Mouse (Mus musculus) thymus, postnatal 4 days (tissue): ENCODE data around the gene Gxylt2.

Experiments used
- DNase-seq: peaks from one replicate; pipeline ENCODE4 v3.0.0; 2021

Gxylt2 gene

DNA sequence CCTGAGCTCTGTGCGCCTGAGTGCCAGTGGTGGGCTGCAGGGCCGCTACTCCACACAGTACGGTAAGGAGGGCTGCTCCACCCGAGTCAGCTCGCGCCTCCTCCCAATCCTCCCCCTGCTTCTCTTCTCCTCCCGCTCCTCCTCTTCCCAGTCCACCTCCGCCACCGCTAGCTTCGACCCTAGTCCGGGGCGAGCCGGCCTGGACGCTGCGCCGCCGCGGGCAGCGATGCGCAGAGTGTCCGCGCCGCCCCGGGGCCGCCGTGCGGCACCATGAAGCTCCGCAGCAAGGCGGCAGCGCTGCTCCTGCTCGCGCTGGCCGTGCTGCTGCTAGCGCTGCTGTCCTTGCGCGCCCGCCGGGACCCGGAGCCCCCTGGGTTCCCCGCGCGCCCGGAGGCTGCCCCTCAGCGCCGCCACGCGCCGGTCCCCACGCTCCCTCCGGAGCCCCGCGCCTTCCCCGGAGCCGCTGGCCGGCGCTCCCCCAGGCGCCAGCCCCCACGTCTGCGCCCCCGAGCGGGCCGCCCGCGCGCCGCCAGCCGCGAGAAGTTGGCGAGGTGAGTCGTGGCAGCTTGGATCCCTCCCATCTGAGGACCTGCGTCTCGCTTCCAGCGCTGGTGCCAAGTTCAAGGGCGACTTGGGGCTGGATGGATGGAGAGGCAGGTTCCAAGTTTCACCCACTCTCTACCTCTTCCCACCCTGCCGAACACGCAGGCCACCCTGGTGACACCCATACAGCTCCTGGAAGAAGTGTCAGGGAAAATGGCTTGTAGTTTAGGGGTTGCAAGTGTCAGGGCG, at the start of gene Gxylt2:
Gene Gxylt2 (plus strand): TSS at position 161 of the 792 bp plus-strand sequence.
- peak; percentile 20 for DNase-seq

DNA sequence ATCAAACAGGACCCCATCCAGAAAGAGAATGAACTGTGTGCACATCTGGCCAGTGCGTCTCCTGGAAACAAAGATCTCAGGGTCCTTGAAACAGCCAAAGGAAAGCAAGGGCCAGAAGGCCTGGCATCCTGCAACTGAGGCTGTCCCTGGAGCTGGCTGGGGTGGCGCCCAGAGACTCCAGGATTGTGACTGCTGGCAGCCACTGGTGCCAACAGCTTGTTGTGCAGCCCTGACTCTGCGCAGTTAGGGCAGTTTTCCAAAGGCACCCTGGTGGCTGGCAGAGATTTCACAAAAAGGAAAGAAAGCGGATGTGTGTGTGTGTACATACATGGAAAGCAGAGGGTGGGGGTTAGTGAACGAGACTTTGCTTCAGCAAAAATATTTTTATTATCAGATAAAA, 44.1 kb upstream of the Gxylt2 start:
- DNase-seq: no peak

DNA sequence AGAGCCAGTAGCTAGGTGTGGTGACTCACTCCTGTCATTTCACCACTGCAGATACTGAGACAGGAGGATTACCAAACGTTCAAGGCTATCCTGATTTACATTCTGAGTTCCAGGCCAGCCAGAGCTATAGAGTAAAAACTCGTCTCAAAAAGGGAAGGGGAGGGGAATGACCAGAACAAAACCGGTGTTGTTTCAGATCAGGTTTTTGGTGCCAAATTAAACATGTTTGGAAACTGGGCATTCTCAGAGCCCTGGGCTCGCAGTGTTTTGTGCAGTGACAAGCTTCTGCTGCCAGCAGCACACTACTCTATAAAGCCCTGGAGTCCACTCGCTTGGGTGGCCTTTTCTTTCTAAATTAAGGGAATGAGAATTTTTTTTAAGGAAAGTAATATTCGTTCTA, 42.3 kb upstream of the Gxylt2 start:
- DNase-seq: no peak

DNA sequence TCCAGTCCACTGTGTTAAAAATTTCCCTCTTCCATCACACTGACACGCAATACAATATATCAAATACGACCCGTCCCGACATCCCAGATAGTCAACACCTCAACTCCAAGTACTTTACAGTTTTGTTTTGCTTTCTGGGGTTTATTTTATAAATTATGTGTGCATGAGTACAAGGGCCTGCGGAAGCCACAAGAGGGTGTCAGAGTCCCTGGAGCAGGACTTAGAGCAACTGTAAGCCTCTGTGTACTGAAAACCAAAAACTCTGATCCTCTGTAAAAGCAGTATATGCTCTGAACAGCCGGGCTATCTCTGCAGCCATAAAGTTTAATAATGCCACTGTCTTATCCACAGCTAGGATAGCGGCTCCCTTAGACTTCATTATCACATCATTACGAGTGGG, 36.9 kb upstream of the Gxylt2 start:
- no peak for DNase-seq

DNA sequence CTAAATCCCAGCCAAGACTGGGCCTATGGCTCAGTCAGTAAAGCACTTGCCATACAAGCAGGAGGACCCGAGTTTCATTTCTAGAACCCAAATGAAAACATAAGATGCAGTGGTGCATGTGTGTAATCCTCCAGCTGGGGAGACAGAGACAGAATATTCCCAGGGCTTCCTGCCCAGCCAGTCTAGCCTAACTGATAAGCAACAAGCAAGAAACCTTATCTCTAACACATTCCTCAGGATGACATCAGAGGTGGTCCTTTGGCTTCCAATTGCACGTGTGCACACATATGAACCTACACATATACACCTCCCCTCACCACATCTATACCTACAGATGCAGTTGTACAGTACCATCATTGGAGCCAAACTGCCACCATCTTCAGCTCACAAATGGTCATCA, 35.7 kb upstream of the Gxylt2 start:
- no peak for DNase-seq

DNA sequence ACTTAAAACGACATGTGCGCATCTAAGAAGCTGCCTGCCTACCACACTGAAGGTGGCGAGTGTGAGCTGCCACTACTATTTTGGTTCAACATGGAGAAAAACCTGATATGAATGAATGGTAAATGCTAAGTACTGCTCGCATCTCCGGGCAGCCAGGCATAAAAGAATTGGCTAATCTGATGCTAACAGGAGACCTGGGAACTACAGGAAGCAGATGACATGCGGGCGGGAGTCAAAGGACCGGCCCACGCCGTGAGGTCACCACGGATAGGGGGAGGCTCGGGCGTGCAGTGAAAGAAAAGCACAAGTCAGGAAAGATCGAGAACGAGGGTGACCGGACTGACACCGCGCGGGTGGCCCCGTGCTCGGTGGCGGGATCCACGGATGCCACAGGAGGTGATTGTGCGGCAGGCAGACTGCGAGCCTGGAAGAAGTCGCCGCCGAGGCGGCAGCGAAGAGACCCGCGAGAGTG, 34.1 kb upstream of the Gxylt2 start:
- no peak for DNase-seq

DNA sequence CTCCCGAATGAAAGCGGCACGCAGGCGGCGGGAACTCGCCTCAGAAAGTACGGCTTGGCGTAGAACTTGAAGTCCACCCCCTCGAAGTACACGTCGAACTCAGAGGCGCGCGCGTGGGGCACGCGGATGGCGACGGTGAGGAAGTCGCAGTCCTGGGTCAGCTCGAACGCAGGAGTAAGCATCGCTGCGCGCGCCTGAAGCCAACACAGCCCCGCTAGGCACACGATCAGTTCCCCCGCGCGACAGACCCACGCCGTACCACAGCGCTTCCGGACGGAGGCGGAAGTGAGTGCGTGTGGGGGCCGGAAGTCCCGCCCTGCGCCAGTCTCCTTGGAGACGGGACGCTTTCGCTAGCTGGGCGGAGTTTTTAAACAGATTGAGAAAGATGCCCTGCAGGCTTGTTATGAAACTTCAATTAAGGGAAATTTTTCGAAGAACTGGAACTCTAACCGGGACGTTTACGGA, 33.6 kb upstream of the Gxylt2 start, which contains the start of gene Shq1:
Gene Shq1 (minus strand): TSS at position 278 of the 465 bp plus-strand sequence.
- peak; percentile 93 for DNase-seq

DNA sequence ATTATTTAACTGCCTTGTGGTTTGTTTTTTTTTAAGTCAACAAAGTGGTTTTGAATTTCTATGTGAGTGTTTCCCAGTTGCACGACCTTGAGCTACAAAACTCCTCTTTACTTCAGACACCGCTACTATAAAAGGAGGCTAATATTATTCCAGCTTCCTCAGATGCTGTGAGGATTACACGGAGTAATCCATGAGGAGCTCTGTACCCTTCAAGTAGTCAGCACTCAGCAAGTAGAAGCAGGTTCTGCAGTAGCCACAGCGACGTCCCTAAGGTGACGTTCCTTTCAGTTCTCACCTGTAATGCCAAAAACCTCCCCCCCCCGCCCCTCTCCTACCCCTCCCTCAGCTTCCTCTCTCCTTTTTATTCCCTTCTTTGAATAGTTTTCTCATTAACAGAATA, 33.1 kb upstream of the Gxylt2 start:
- no peak for DNase-seq

DNA sequence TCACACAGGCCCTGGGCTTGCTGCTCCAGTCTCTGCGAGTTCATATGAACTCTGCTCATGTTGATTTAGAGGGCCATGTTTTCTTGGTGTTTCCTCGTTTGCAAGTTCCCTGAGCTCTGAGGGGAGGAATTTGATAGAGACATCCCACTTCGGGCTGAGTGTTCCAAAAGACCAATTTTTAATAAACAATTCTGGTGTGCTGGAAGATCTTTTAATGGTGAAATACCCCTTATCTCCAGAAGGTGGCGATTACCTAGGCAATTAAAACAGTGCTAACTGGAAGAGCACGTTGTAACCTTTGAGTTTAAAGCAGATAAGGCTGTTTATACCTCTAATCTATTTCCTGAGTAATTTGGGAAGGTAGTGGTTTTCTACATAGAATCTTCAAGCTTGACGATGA, 29.6 kb upstream of the Gxylt2 start:
- no peak for DNase-seq

DNA sequence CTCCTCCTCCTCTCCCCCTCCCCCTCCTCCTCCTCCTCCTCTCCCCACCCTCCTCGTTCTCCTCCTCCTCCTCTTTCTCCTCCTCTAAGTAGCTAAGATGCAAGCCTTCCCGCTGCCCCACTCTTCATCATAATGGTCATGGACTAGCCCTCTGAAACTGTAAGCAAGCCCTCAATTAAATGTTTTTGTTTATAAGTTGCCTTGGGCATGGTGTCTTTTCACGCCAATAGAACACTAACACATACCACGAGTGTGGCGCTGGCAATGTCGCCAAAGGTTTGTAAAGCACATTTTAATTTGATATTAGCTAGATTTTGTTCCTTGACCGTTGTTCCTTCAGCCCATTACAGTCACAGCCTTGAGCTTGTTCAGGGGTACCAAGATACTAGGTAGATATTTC, 28.1 kb upstream of the Gxylt2 start:
- no peak for DNase-seq

DNA sequence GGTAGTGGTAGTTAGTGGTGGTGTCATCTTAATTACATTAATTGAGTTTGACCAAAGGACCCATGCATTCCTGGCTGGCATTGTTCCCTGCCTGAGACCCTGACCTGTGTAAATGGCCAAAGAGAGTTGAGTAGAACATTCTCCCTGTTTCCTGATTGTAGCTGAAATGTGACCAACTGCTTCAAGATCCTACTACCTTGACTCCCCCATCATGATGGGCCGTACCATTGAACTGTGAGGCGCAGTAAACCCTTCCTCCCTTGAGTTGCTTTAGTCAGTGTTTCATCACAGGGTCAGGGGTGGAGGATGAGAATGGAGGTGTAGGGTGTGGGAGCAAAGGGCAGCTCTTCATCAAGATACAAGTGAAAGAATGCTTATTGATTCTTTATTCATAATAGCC, 25.9 kb upstream of the Gxylt2 start:
- DNase-seq: no peak

DNA sequence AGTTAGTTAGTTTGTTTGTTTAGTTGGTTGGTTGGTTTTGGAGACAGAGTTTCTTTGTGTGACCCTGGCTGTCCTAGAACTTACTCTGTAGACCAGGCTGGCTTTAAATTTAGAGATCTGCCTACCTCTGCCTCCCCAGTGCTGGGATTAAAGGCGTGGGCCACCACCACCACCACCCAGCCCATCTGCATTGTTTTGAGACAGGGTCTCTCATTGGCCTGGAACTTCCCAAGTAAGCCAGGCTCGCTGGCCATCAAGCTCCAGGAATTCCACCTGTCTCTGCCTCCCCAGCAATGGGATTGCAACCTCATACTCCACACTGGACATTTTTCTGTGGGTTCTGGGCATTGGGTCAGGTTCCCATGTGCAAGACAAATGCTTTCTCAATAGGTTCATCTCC, 18.2 kb upstream of the Gxylt2 start:
- no peak for DNase-seq

DNA sequence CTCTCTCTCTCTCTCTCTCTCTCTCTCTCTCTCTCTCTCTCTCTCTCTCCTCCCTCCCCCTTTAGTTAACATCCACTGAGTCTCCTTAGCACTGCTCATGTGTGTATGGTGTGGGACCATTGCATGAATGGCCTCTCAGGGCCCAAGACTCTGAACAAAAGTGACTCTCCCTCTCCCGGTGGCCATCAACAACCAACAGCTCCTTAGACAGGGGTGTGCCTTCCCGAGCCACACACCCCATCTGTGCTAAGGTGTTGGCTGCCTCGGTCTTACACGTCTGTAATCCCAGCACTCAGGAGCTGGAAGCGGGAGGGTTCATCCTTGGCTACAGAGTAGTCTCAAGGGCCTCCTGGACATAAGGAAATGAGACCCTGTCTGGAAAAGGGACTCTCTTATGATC, 4.5 kb upstream of the Gxylt2 start:
- DNase-seq: no peak

DNA sequence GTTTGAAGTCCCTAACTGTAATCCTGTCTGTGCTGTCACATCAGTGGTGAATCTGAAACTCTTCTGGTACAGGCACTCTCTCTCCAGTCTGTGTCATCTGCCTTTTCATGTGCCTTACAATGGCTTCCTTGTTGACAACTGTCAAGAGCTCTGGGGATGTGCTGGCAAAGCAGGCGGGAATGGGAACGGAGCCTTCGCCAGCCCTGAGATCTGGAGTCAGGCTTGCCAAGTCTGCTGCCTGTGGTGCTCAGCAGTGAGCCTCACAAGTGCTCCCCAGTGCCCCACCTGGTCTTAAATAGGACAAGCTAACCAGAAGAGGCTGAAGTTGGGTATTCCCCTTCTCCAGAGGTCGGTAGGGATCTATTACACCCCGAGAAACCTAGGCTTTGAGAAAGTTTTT, 3.8 kb upstream of the Gxylt2 start:
- no peak for DNase-seq

DNA sequence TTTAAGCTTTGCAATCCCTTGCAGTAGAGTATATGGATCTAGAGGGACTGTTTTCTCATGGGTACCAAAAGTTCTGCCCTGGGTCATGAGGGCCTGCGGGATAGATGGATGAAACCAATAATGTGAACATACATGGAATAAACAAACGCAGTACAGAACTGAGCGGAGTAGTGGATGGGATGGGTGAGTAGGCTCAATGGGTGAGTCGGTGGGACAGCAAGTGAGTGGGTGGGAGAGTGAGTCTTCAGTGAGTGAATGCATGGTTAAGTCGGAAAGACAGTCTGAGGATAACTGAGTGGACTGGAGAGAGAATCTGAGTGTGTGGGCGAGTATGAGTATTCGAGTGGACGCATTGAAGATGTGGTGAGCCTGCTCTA, 349 bp upstream of the Gxylt2 start:
- no peak for DNase-seq

DNA sequence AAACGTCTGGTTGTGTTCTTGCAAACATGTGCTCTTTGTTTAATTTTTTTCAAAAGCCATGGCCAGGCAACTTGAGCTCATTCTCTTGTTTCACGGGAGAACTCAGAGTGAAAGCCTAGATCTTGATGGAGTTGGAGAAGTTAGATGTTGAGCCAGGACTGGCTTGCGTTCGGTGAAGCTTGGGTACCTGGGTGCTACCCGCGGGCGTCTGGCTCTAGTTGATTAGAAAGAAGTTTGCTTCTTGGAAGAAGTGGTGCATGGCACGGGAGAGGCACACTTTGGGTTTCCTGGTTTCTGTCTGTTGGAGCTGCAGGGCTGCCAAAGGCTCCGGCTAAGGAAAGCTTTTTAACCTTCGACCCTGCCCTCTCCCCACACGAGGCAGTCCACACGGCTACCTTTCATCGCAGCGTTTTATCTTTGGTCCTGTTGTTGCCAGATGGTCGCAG, 855 bp downstream of the Gxylt2 start:
- no peak for DNase-seq

DNA sequence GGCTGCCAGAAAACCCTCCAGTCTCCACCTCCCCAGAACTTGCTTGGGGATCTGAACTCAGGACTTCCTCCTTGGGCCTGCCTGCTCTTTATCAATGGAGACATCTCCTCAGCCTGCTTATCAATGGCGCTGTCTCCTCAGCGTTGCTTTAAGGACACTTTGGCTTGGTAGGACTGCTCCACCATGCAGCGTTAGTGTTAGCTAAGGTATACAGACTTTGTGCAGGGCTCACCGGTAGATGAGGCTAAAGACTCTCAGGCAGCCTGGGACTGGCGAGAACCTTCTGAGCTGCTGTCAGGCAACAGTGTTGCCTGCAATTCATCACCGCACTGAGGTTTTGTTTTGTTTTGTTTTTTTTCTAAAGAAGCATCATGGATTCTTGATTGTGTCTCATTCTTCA, 2.3 kb downstream of the Gxylt2 start:
- DNase-seq: no peak

DNA sequence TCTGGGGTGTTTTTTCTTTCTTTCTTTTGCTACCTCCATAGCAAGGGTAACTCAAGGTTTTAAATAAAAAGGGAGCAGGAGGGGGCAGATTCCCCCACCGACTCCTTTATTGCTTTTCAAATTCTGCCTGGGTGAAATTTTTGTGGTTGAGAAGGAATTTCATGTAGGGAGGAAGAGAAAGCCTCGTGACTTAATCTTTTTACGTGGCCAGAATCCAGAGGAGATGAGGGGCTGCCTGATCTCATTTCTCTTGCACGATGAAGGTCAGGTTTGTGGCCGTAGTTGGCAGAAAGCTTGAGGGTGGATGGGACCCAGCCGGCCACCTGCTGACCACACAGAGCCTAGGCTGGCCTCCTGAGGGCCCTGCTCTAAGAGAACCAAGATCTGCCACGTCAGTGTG, 3.0 kb downstream of the Gxylt2 start:
- no peak for DNase-seq

DNA sequence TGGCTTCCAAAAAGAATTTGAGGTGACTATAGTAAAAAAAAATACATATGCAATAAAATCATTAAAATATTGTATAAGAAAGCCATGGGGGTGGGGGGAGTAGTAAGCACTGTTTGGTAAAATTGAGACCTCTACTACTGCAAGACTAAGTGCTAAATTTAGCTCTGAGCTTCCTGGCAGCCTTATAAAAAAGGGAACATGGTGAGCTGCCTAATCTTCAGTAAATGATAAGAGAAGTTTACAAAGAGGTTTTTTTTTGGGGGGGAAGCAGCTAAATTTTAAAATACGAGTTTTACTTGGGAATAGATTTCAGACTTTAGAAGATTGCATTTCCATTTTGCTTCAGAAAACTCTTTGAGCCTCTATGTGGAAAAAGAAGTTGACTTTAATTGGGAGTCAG, 3.7 kb downstream of the Gxylt2 start:
- no peak for DNase-seq

DNA sequence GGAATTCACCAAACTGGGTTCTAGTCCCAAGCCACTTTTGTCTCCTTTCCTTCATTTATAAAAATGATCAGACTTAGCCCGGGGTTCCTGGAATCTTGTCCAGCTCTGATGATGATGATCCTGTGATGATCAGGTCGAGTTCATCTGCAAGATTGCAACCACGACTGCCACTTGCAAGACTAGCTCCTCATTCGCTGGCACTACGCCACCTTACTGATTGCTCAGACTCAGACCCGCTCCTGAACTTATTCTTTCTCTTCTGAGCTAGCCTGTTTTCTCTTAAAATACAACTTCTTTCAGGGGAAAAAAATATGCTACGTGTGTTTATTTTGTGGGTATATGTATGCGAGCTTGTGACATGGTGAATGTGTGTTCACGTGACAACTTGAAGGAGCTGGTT, 4.5 kb downstream of the Gxylt2 start:
- no peak for DNase-seq

DNA sequence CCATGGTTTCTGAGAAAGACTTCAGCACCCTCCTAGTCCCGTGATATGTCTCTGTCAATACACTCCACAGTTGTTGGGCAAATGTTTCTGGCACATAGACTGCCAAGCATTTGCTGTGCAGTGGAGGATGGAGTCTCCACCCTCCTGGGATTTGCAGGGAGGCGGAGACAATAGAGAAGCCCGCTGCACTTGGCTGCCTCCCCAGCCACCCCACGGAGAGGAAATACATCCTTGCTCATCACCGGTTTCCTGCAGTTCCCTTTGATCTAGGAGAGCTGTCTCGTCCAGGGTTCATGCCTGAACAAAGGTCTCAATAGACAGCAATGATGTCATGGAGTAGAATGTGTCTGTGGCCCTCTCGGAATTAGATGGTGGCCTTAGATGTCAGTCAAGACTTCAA, 4.9 kb downstream of the Gxylt2 start:
- DNase-seq: peak; percentile 16

DNA sequence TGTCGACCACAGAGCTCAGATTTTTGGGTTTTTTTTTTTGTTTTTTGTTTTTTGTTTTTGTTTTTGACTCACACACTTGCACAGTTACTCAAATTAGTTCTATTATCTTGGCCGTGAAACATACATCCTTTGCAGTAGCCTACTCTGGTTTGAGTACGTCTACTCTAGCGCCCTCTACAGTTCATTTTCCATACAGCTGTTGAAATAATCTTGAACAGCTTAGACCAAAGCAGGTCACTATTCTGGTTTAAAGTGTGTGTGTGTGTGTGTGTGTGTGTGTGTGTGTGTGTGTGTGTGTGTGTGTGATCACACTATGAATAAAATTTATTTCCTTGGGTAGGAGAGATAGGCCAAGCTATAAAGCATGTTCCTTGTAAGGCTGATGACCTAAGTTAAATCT, 5.6 kb downstream of the Gxylt2 start:
- DNase-seq: no peak

DNA sequence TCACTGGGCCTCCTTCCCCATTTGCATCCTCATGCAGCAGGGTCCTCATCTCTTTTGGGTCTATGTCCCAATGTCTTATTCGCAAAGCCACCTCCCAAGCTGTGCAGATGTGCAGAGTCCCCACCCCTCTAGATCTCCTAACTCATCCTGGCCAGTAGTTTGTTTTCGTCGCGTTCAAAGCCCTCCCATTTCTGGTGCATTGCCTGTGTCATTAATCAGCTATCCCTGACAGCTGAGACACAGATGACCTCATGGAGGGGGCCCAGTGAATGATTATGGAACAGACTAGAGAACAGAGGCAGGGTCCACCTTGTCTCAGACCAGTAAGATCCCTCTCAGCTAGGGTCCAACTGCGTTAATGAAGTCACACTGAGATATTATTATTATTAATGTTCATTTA, 6.3 kb downstream of the Gxylt2 start:
- no peak for DNase-seq

DNA sequence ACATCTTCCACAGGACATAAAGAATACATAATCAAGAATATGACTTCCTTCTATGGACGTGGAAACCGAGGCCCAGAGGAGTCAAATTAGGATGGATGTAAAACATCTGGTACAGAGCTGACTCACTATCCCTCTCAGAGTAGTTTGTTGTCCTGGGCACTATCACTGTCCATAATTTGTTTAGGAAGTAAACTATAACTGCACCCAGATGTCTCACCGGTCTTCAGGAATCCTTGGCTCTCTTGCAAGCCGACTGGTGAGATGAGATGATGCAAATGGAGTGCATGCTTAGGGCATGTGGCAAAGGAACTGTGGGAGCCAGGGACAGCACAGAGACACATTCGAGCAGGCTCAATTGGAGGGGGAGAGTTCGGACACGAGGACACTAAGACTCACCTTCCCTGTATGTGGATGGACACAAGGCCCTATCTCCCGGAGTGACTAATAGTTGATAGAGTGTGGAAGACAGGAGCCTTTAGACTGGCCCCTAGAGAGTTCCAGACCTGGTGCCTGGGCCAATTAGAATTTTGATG, 10.8 kb downstream of the Gxylt2 start:
- no peak for DNase-seq

DNA sequence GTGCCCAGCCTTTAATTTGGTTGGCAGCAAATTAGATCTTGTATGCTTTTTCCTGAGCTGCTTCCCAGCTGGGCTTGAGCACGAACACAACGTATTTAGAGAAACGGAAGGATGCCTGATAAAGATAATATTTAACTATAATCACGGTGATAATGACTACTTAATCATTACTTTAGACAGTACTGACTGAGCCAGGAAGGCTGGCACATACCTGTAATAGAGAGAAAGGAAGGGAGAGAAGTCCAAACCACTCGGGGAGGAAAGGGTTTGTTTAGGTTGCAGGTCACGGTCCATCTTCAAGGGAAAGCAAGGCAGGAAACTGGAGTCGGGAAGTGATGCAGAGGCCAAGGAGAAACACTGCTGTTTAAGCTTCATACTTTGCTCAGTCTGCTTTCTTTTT, 11.6 kb downstream of the Gxylt2 start:
- DNase-seq: no peak
